Mouse (Mus musculus): ENCODE results near the gene Ankrd13a.

DNA sequence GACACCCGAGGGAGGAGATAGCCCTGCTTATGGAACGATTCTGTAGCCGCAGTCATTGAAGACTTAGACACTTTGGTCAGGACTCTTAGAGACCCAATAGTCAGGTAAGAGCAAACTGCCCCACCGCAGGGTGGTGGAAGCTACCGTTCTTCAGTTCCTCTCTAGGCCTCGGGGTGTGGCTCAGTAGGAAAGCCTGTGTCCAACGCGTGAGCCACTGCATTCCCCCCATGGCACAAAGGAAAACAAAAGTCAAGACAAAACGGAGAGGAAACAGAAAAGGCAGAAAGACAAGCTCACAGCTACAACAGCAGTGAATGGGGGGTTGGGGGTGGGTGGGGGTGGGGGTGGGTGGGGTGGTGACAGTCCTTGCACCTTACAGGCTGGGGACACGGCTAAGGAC is 22.1 kb upstream of the Ankrd13a start:
- no peak for TF ChIP-seq POLR2A (IDR thresholded peaks at IDR 0.05; ENCODE audit: insufficient read depth, low read length)
- TF ChIP-seq EP300 (IDR thresholded peaks at IDR 0.05; ENCODE audit: insufficient read depth, low read depth, low read length) = peak; percentile 76
- no peak for TF ChIP-seq CTCF (IDR thresholded peaks at IDR 0.05; ENCODE audit: low read depth, low read length)

Measured in ES-Bruce4 (cell line).